ENCODE assay signal across 20 mouse cellular contexts in genomic region chr6:48732864-48733304, GRCm38 (mm10). TPM values are rescaled to one million over a fixed set of nuclear protein-coding genes. Genes with fewer than 3 reads are reported as not detected.
DNase-seq lines count a peak whose midpoint lies in the region; ATAC-seq lines count a peak whose summit lies in the region.
"Had no signal": no experiment of that assay in that cellular context is flagged by ENCODE, and none has a peak within 500 bp of the region (broad histone marks: within the 10 kb centered on the region; RNA-seq: fewer than 3 reads in every experiment).

No protein-coding gene starts in this region.

- ATAC-seq in heart, embryonic 16.5 days (replicated peaks; ENCODE audit: extremely low read depth, insufficient read depth, low FRiP score): peak; percentile 70
- ATAC-seq: Patski had no signal

- no peak overlapping the region for H3K4me2 ChIP-seq in heart, embryonic 16.5 days (ENCODE audit: low read depth, low read length)
- H3K4me2 ChIP-seq: embryonic facial prominence, embryonic 12.5 days; forebrain, embryonic 12.5 days had no signal

- no peaks in the 10 kb centered on the region for H3K9me3 ChIP-seq in heart, embryonic 16.5 days (replicated peaks; ENCODE audit: control insufficient read depth, low read length)
- H3K9me3 ChIP-seq: embryonic facial prominence, embryonic 12.5 days; forebrain, embryonic 12.5 days; midbrain, embryonic 10.5 days had no signal

- no peaks in the 10 kb centered on the region for H3K4me1 ChIP-seq in heart, embryonic 16.5 days (ENCODE audit: control insufficient read depth, insufficient read depth, low read length)
- H3K4me1 ChIP-seq: embryonic facial prominence, embryonic 12.5 days; forebrain, embryonic 12.5 days; midbrain, embryonic 10.5 days had no signal

- H3K27ac ChIP-seq in heart, embryonic 16.5 days (ENCODE audit: low read length): no peak overlapping the region
- H3K27ac ChIP-seq: embryonic facial prominence, embryonic 12.5 days; forebrain, embryonic 12.5 days; midbrain, embryonic 10.5 days had no signal

- intact Hi-C loops in heart, postnatal 25 days (cut with DNase I): no loop called here
- intact Hi-C loops in left cerebral cortex, postnatal 10 days (cut with DNase I): no loop called here

- WGBS in heart, embryonic 16.5 days: 38% methylated on average over 8 of the region's 8 CpGs

- DNase-seq in heart, postnatal 25 days (ENCODE audit: low spot score): no peak
- DNase-seq in T-cell, adult 2 months (ENCODE audit: low spot score): peak; percentile 95
- DNase-seq in skeletal muscle tissue, adult 2 months (ENCODE audit: low read depth, low spot score): peak; percentile 46
- peak; percentile 83 for DNase-seq in thymus, postnatal 14 days
- DNase-seq in left cerebral cortex, postnatal 10 days (ENCODE audit: extremely low spot score in 1 of 2, low spot score in 2 of 2): no peak
- no peak for DNase-seq in gastrocnemius, adult 18-20 months (ENCODE audit: low spot score)
- no peak for DNase-seq in layer of hippocampus, postnatal 10 days (ENCODE audit: low spot score in 2 of 2)
- DNase-seq: adrenal gland, postnatal 10 days; cerebellum, adult 11-12 months; gastrocnemius, postnatal 14 days; left cerebral cortex, postnatal 4 days had no signal

- no peak overlapping the region for H3K9ac ChIP-seq in heart, embryonic 16.5 days (ENCODE audit: low read length)
- H3K9ac ChIP-seq: embryonic facial prominence, embryonic 12.5 days; forebrain, embryonic 12.5 days had no signal

- H3K27me3 ChIP-seq in heart, embryonic 16.5 days (ENCODE audit: control insufficient read depth, insufficient read depth, low read length): no peaks in the 10 kb centered on the region
- H3K27me3 ChIP-seq: embryonic facial prominence, embryonic 12.5 days; forebrain, embryonic 12.5 days had no signal

- no peaks in the 10 kb centered on the region for H3K36me3 ChIP-seq in heart, embryonic 16.5 days (ENCODE audit: control insufficient read depth, insufficient read depth)
- H3K36me3 ChIP-seq: embryonic facial prominence, embryonic 12.5 days; forebrain, embryonic 12.5 days; midbrain, embryonic 10.5 days had no signal

- no peak overlapping the region for H3K4me3 ChIP-seq in heart, embryonic 16.5 days (ENCODE audit: low read length)
- H3K4me3 ChIP-seq: embryonic facial prominence, embryonic 12.5 days; forebrain, embryonic 12.5 days; midbrain, embryonic 10.5 days had no signal

RNA-seq across cellular contexts. Expression of gene Gimap1, which starts 6.0 kb away (rescaled TPM):
- 30.4 and 35.0 TPM in 2 replicates for polyA plus RNA-seq in heart, embryonic 16.5 days (2015; fragmentation: Nextera tagmentation; extraction: Ambion mirVana)
- total RNA-seq in heart, postnatal 25 days (2021): 1 to 10 TPM; 8.5 to 9.8 TPM
- 1 to 10 TPM; 3.1 to 3.4 TPM for total RNA-seq in left cerebral cortex, postnatal 10 days (2021)
- total RNA-seq in gastrocnemius, adult 18-20 months (2021): 1 to 10 TPM; 1.5 to 2.4 TPM
- 1 to 10 TPM; 3.0 to 3.2 TPM for total RNA-seq in layer of hippocampus, postnatal 10 days (2021)
- polyA plus RNA-seq: C2C12 had no signal

RNA-seq across cellular contexts. Expression of gene Gimap5, which starts 13.1 kb away (rescaled TPM):
- polyA plus RNA-seq in heart, embryonic 16.5 days (2015; fragmentation: Nextera tagmentation; extraction: Ambion mirVana): 8.3 and 9.8 TPM in 2 replicates
- total RNA-seq in heart, postnatal 25 days (2021): 1 to 10 TPM; 6.1 to 6.8 TPM
- 1 to 10 TPM; 1.2 to 1.6 TPM for total RNA-seq in left cerebral cortex, postnatal 10 days (2021)
- 1 to 10 TPM in 1 of 2 experiments, under 1 TPM in 1; 0.57 to 1.0 TPM for total RNA-seq in gastrocnemius, adult 18-20 months (2021)
- 1 to 10 TPM in 1 of 2 experiments, under 1 TPM in 1; 0.98 to 1.2 TPM for total RNA-seq in layer of hippocampus, postnatal 10 days (2021)
- polyA plus RNA-seq: C2C12, Patski had no signal

RNA-seq across cellular contexts. Expression of gene Gimap7, which starts 14.5 kb away (rescaled TPM):
- polyA plus RNA-seq in heart, embryonic 16.5 days (2015; fragmentation: Nextera tagmentation; extraction: Ambion mirVana): 0.43 TPM in 1 of 2 replicates, not detected in the other
- total RNA-seq in heart, postnatal 25 days (2021): under 1 TPM in 1 of 2 experiments, not detected in 1; 0.39 TPM
- not detected for total RNA-seq in left cerebral cortex, postnatal 10 days (2021)
- total RNA-seq in gastrocnemius, adult 18-20 months (2021): not detected
- not detected for total RNA-seq in layer of hippocampus, postnatal 10 days (2021)
- total RNA-seq: gastrocnemius, postnatal 14 days; left cerebral cortex, postnatal 4 days had no signal
- polyA plus RNA-seq: C2C12; embryonic facial prominence, embryonic 12.5 days; forebrain, embryonic 12.5 days; heart, embryonic 14.5 days; midbrain, embryonic 10.5 days; Patski; stomach, embryonic 14.5 days had no signal

RNA-seq across cellular contexts. Expression of gene Gm28053, which starts 14.5 kb away (rescaled TPM):
- 2.3 and 5.2 TPM in 2 replicates for polyA plus RNA-seq in heart, embryonic 16.5 days (2015; fragmentation: Nextera tagmentation; extraction: Ambion mirVana)
- total RNA-seq in heart, postnatal 25 days (2021): 1 to 10 TPM; 1.8 to 5.3 TPM
- not detected for total RNA-seq in left cerebral cortex, postnatal 10 days (2021)
- total RNA-seq in gastrocnemius, adult 18-20 months (2021): 1 to 10 TPM in 1 of 2 experiments, not detected in 1; 2.7 TPM
- total RNA-seq in layer of hippocampus, postnatal 10 days (2021): not detected
- total RNA-seq: left cerebral cortex, postnatal 4 days had no signal
- polyA plus RNA-seq: C2C12; embryonic facial prominence, embryonic 12.5 days; forebrain, embryonic 12.5 days; liver, embryonic 16.5 days; Patski had no signal

RNA-seq across cellular contexts. Expression of gene Gimap6, which starts 24.9 kb away (rescaled TPM):
- polyA plus RNA-seq in heart, embryonic 16.5 days (2015; fragmentation: Nextera tagmentation; extraction: Ambion mirVana): 42.5 and 46.8 TPM in 2 replicates
- total RNA-seq in heart, postnatal 25 days (2021): 10 to 100 TPM; 38.5 to 41.6 TPM
- 1 to 10 TPM; 6.5 to 7.0 TPM for total RNA-seq in left cerebral cortex, postnatal 10 days (2021)
- total RNA-seq in gastrocnemius, adult 18-20 months (2021): 10 to 100 TPM in 1 of 2 experiments, 1 to 10 TPM in 1; 7.9 to 12.6 TPM
- total RNA-seq in layer of hippocampus, postnatal 10 days (2021): 1 to 10 TPM; 6.2 to 8.2 TPM
- polyA plus RNA-seq: C2C12, Patski had no signal

Comparison
In these comparisons a context has a peak if more than half of its experiments do, and no peak if none do; other contexts are left out.
1. DNase-seq: peak in T-cell, adult 2 months (single experiment), skeletal muscle tissue, adult 2 months (single experiment) and thymus, postnatal 14 days (single experiment); none in heart, postnatal 25 days (single experiment), left cerebral cortex, postnatal 10 days (0 of 2), gastrocnemius, adult 18-20 months (single experiment) and layer of hippocampus, postnatal 10 days (0 of 2).